Mouse (Mus musculus) liver, embryonic 14.5 days (tissue): ENCODE measurements at regions not wholly inside any gene's neighbourhood (a gene's known extent, or its start where the extent isn't known, plus 50 kb on each side); places are given as distances from the start of the nearest gene placed in this dataset.

Experiments
- CTCF ChIP-seq: IDR thresholded peaks from 2 replicates; pipeline ENCODE4 v1.5.1; 2016; ENCODE audit warnings: antibody characterized with exemption, low read depth, control low read depth
- EP300 ChIP-seq: IDR thresholded peaks from 2 replicates; pipeline ENCODE4 v1.6.1; 2016; ENCODE audit warnings: antibody characterized with exemption, low read depth

DNA sequence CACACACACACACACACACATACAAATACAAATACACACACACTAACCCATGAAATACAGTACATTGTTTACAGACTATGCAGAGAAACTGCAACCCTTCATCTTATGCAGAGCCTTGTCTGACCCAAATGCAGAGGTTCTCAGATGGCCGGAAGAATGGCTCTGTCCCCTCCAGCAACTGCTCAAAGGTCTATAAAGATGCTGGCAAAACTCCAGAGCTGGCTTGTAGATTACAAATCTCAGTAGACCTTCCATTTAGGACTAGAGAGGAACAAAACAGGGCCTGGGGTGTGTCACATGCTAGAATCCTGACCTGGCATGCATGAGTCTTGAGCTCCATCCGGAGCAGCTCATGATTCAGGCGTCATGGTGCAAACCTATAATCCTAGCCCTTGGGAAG, 364.4 kb upstream of the Runx1 start:
- TF ChIP-seq CTCF (no peak), EP300 (no peak)
